8 mouse cellular contexts compared by ENCODE assay signal in genomic region chr3:102309756-102310155, GRCm38 (mm10).
DNase-seq lines count a peak whose midpoint lies in the region; ATAC-seq and TF ChIP-seq lines count a peak whose summit lies in the region.

No protein-coding gene starts in this region.

- intact Hi-C loops in heart, postnatal 25 days (cut with DNase I) = loop anchor here (2.0 kb wide), 1 partner anchor 381 kb away; no protein-coding TSS in a partner anchor

- 21% methylated on average over 9 of the region's 9 CpGs for WGBS in embryonic facial prominence, embryonic 15.5 days
- WGBS in lung, embryonic 15.5 days = 21% methylated on average over 9 of the region's 9 CpGs
- 11% methylated on average over 9 of the region's 9 CpGs for WGBS in small intestine, adult 2 months

- H3K9ac ChIP-seq in embryonic facial prominence, embryonic 15.5 days = no peak overlapping the region
- H3K9ac ChIP-seq in lung, embryonic 15.5 days = no peak overlapping the region

- H3K4me2 ChIP-seq in embryonic facial prominence, embryonic 15.5 days (replicated peaks) = no peak overlapping the region
- H3K4me2 ChIP-seq in lung, embryonic 15.5 days = no peak overlapping the region

- no peaks in the 10 kb centered on the region for H3K27me3 ChIP-seq in embryonic facial prominence, embryonic 15.5 days
- peaks cover 38% of the 10 kb centered on the region; the same call in 1 of the 2 replicates for H3K27me3 ChIP-seq in lung, embryonic 15.5 days
- no peaks in the 10 kb centered on the region for H3K27me3 ChIP-seq in small intestine, adult 2 months (ENCODE audit: control insufficient read depth, insufficient read depth, low read length)

- no peak for TF ChIP-seq POLR2A in small intestine, adult 2 months (IDR thresholded peaks at IDR 0.05; ENCODE audit: low read depth, low read length)

- peak; percentile 72 for DNase-seq in ES-CJ7 (ENCODE audit: low read depth, low spot score)
- DNase-seq in adrenal gland, postnatal 10 days = peak; percentile 86
- peak; percentile 31 for DNase-seq in heart, postnatal 25 days (ENCODE audit: low spot score)
- peak; percentile 46 to 70 for DNase-seq in layer of hippocampus, adult 2 months (ENCODE audit: low spot score in 2 of 2)

- no peaks in the 10 kb centered on the region for H3K36me3 ChIP-seq in embryonic facial prominence, embryonic 15.5 days
- H3K36me3 ChIP-seq in lung, embryonic 15.5 days = no peaks in the 10 kb centered on the region
- no peaks in the 10 kb centered on the region for H3K36me3 ChIP-seq in small intestine, adult 2 months (ENCODE audit: control insufficient read depth, insufficient read depth, low read length)

- TF ChIP-seq CTCF in layer of hippocampus, adult 2 months (conservative IDR thresholded peaks at IDR 0.05) = peak; percentile 91
- TF ChIP-seq CTCF in small intestine, adult 2 months (IDR thresholded peaks at IDR 0.05; ENCODE audit: extremely low read depth, insufficient read length, insufficient replicate concordance, low read depth, low read length) = peak; percentile 56; the same call in 1 of the 2 replicates

- no peaks in the 10 kb centered on the region for H3K9me3 ChIP-seq in embryonic facial prominence, embryonic 15.5 days (replicated peaks)
- no peaks in the 10 kb centered on the region for H3K9me3 ChIP-seq in lung, embryonic 15.5 days

- ATAC-seq in embryonic facial prominence, embryonic 15.5 days (ENCODE audit: insufficient number of reproducible peaks, low FRiP score, low TSS enrichment, low read depth) = 0 out of 2 replicates have a peak, but pooled peaks have one; percentile 29
- ATAC-seq in lung, embryonic 15.5 days (ENCODE audit: borderline replicate concordance, extremely low read depth, low FRiP score, low TSS enrichment) = 0 out of 2 replicates have a peak, but pooled peaks have one; percentile 40
- ATAC-seq in megakaryocyte-erythroid progenitor cell, adult 5-6 weeks (replicated peaks; ENCODE audit: low FRiP score, low TSS enrichment, poor library complexity, severe bottlenecking) = no peak

- no peak overlapping the region for H3K4me3 ChIP-seq in embryonic facial prominence, embryonic 15.5 days (replicated peaks)
- H3K4me3 ChIP-seq in layer of hippocampus, adult 2 months = no peak overlapping the region
- H3K4me3 ChIP-seq in lung, embryonic 15.5 days = no peak overlapping the region
- no peak overlapping the region for H3K4me3 ChIP-seq in small intestine, adult 2 months (ENCODE audit: low read depth, low read length)

- no peak overlapping the region for H3K27ac ChIP-seq in embryonic facial prominence, embryonic 15.5 days (replicated peaks)
- H3K27ac ChIP-seq in layer of hippocampus, adult 2 months = no peak overlapping the region
- no peak overlapping the region for H3K27ac ChIP-seq in lung, embryonic 15.5 days
- no peak overlapping the region for H3K27ac ChIP-seq in small intestine, adult 2 months (ENCODE audit: insufficient read depth, low read depth, low read length)

- no peaks in the 10 kb centered on the region for H3K4me1 ChIP-seq in embryonic facial prominence, embryonic 15.5 days
- H3K4me1 ChIP-seq in lung, embryonic 15.5 days = peaks cover 7% of the 10 kb centered on the region
- H3K4me1 ChIP-seq in small intestine, adult 2 months (ENCODE audit: control insufficient read depth, insufficient read depth, insufficient read length, low read length) = no peaks in the 10 kb centered on the region

Comparison
In these comparisons a context has a peak if more than half of its experiments do, and no peak if none do; other contexts are left out.
1. DNase-seq: peak in every context shown above with its lines; median percentile 86 in adrenal gland, postnatal 10 days; 72 in ES-CJ7; 58 in layer of hippocampus, adult 2 months; 31 in heart, postnatal 25 days.